Mouse (Mus musculus) CD8-positive naive resting alpha-beta T cell, adult 2 months (primary cell): ENCODE data around the gene Vil1.
A peak's percentile ranks its signal among the peaks of the same experiment; 100 is the strongest.

Source experiments
- DNase-seq, 2 experiments: peaks; one replicate each; pipeline ENCODE4 v3.0.0; 2022; ENCODE audit warnings: low read depth in 2 of 2, low spot score in 2 of 2

Gene Vil1

GRCm38 (mm10) chr1:74411753-74412325 is 2.7 kb downstream of the Vil1 start:
- no peak for DNase-seq

DNA sequence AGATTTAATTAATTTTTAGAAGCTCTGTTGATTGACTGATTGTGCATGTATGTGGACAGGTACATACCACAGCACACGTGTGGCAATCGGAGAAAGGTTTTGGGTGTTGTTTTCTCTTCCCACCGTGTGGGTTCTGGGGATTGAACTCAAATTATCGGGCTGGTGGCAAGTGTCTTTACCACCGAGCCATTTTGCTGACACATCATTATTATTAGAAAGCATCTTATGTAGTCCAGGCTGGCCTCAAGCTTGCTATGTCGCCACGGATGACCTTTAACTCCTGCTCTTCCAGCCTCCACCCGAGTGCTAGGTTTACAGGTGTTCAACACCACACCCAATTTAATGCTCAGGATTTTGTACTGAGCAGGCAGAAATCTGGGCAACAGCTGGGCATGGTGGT is 3.5 kb downstream of the Vil1 start:
- DNase-seq, result no peak

GRCm38 (mm10) chr1:74415143-74415542 is 6.0 kb downstream of the Vil1 start:
- DNase-seq, result no peak

DNA sequence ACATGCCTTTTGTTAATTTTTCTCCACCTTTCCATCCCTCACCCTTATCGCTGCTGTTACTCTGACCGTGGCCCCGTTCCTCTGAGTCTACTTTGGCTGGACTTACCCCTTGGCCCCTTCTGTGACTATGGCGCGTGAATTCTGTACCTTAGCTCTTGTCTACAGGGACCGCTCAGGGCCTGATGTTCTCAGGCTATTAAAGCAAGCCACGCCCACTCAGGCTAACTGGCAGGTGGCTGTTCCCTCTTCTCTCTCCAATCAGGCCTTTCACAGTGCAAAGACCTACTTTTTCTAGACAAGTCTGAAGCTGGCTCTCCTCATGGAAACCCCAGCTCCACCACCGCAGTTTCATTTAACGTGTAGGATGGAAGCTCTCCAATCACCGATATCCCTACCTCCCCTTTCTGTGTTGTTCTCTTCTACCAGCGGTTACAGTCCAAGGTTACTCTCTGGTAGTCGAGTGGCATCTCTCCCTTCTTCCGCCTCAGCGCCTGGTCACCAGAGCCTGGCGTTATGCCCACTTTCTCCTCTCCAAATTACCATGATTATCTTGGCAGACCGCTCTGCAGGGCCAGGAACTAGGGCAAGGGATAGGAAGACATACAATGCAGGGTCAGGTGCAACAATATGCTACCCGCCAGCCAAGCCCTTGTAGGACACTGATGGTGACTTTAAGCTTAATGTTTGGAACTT is 9.7 kb downstream of the Vil1 start:
- DNase-seq, result no peak

DNA sequence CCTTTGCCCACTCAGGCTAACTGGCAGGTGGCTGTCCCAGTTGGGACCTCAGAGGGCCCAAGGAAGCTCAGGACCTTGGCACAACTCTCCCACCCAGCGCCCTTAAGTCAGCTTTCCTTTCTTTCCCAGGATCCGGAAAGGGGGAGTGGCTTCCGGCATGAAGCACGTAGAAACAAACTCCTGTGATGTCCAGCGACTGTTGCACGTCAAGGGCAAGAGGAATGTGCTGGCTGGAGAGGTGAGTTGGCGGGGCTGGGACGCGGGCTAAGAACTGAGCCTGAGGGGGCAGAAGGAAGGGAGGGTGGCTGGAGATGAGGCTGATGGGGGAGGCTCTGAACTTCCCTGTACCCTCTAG is 10.2 kb downstream of the Vil1 start:
- DNase-seq, result no peak

DNA sequence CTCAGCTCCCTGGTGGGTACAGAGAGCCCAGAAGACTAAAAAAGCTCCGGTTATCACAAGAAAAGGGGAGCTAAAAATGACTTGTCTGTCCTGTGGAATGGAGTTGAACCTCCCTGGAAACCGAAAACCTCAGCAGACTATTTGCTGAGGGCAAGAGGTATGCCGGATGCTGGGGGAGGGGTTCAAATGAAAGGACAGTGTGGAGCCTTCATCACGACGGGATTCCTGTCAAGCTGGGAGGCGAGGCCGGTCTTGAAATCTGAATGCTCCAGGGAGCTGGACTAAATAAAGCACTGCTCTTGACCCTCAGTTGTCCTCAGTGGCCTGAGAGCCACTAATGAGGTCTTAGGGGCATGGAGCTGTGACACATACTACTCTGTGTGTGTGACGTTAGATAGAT is 14.0 kb downstream of the Vil1 start:
- DNase-seq, result no peak

DNA sequence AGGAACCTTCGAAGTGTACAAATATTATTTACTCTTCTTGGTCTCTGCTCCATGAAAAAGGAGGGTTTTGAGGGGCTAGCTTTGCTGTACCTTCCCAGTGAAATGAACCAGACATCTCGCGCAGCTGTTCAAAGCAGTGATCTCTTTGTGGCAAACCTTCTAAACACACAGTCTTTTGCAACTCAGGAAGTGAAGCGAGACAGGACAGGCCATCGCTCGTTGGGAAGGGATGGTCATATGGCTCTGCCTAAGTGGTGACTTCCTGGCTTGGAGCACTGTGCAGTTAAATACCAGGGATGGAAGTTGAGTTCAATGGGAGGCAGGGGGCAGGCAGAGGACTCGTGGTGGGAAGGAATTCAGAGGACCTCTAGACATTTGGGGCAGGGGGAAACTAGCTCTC is 16.7 kb downstream of the Vil1 start:
- no peak for DNase-seq

DNA sequence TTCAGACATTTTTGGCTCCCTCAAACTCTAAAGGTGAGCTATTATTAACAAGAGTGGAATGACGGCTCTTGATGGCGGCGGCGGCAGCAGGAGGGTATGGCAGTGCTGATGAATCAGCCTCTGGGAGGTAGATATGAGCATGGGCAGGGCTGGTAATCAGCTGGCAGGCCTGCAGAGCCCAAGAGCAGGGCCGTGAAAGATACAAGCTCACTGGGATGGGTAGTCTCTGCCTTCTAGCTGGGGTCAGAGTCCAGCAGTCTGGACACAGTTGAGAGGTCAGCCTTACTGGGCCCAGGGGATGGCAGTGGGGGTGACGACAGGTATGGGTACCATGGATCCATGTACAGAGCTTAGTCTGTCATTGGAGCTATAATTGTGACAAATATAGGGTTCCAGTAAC is 24.0 kb downstream of the Vil1 start:
- no peak for DNase-seq

DNA sequence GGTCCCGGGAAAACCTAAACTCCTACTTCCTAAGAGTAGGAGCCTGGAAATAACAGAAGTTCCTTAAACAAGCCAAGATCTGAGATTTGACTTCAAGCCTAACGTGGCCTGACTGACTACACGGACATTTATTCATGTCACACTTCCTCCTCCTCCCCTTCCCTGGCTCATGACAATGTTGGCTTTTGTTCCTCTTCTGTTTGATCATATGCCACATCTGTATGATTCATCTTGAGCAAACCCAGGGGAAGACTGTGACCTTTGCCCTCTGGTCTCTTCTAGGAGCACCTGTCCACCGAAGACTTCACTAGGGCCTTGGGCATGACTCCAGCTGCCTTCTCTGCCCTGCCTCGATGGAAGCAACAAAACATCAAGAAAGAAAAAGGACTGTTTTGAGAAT is 25.4 kb downstream of the Vil1 start:
- no peak for DNase-seq

DNA sequence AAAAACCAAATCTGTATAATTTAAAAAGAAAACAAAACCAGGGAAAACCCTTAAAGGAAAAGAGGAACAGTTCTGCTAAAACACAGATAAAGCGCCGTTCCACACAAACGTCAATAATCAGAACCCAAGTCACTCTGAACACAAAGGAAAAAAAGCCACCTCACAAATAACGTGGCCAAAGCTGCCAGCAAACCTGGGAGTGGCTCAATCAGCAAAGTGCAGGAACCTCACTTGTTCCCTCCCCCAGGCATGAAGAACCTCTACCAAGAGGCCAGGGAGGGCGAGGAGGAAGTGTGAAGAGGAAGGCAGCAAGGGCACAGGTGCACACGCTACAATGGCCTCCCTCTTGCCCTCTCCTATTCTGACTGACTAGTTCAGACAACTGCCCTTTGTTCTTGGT is 26.4 kb downstream of the Vil1 start:
- no peak for DNase-seq

DNA sequence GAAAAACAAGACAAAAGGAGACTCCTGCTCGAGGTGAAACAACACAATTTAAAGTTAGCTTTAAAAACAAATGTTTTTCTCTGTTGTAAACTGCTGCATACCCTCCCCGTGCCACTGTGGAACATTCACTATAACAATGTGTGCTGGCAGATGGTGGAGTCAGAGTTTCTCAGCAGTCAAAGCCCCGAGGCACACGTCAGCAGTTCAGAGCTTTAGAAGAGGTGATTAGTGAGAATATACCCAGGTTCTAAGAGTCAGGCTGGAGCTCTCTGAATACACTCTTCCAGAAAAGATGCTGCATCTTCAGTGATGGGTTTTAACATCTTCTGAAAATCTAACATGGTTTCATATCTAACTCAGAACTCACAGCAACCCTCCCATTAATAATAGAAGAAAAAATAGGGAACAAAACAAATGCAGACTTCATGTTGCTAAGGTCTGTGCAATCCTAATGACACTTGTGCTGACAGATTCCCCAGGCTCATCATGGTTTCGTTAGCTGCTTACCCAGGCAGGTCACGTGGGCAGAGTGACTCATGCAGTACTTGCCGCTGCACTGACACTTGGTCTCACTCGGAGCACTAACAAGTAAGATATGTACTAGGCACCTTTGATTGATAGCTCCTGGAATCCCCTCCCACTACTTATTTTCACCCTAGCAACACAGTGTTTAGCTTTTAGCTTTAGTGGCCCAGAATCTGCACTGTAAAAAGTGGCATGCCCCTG is 28.7 kb downstream of the Vil1 start:
- DNase-seq, result no peak

DNA sequence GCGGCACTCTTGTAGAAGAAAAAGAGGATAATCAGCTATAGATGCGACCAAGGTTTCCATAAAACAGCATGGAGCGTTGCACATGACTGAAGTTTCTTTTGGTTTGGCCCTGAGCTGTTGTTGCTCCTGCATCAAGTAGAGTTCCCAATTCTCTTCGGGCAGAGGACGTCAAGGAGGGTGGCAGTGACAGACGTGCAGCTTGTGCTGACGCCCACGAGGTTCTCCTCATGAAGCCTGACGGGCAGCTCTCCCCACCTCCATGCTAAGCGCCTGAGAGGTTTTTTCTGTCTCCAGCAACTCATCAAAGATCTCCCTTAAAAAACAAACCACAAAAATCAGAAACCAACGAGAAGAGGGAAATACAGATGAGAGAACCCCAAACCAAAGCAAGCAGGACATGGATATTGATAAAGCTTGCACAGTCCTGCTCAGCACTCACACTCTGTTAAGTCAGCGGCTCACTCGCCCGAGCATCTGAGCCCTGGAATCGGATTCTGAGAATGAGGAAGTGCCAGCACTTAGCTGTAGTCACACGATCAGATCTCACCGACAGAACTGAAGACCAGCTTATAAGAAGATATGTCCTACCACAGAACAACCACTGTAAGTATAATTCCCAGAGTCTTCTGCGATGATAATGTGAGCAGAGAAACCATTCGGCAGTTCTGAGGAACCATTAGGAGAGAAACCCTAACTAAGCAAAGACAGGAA is 30.1 kb downstream of the Vil1 start:
- no peak for DNase-seq

GRCm38 (mm10) chr1:74444538-74444937 is 35.4 kb downstream of the Vil1 start:
- no peak for DNase-seq

DNA sequence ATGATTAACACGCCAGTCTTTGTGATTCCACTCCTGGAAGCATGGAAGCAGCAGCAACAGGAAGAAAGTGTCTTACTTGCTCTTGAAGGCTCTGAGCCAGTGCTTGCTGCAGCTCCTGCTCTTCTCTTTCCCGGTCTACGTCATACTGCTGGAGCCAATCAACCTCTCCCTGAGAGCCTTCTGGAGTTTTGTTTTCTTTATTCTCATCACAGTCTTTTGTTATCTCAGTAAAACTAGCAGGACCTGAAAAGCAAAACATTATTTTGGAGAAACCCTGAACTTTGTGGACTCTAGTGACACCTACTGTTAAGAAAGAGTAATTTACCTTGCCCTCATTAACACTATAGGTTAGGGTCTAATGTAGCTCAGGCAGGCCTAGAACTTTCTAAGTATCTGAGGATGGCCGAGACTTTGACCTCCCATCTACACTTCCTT is 43.5 kb downstream of the Vil1 start:
- peak in 1 of 2 experiments; percentile 8 for DNase-seq

- peak in 1 of 2 experiments; percentile 16 for DNase-seq
Measured at GRCm38 (mm10) chr1:74460273-74460672, 51.1 kb downstream of the Vil1 start.
